Mouse (Mus musculus) adrenal gland, postnatal 4 days (tissue): ENCODE results near the gene Smarcal1. TPM values are rescaled to one million over a fixed set of nuclear protein-coding genes. Genes with fewer than 3 reads are reported as not detected.

ENCODE experiments used
- total RNA-seq, 2 experiments: library from RNA; stranded (reverse); gene quantifications; 2 replicates each; pipeline ENCODE4 v1.2.3; 2021

Gene Smarcal1
- total RNA-seq, 2 experiments from 2014 or later, result 47.5 to 52.2 TPM

Other genes starting within 250 kb of the Smarcal1 start
- 1 to 10 TPM; 2.3 to 3.5 TPM for gene March4, start 46.3 kb upstream of the Smarcal1 start, total RNA-seq
- not detected for gene Ankar, start 117.3 kb downstream of the Smarcal1 start, total RNA-seq
- gene Rpl37a, start 128.0 kb downstream of the Smarcal1 start, total RNA-seq, result 1,000 to 10,000 TPM; 1,443 to 1,504 TPM
- 100 to 1,000 TPM in 1 of 2 experiments, 10 to 100 TPM in 1; 26.7 to 306 TPM for gene Igfbp2, start 241.3 kb downstream of the Smarcal1 start, total RNA-seq